In genomic region chr10:67996171-67996570, GRCm38 (mm10) we compare ENCODE assay signal across 9 mouse cellular contexts. TPM values are rescaled to one million over a fixed set of nuclear protein-coding genes. Genes with fewer than 3 reads are reported as not detected.
A peak's percentile ranks its signal among the peaks of the same experiment; 100 is the strongest.
DNase-seq lines count a peak whose midpoint lies in the region; ATAC-seq lines count a peak whose summit lies in the region.
"Had no signal": no experiment of that assay in that cellular context is flagged by ENCODE, and none has a peak within 500 bp of the region (broad histone marks: within the 10 kb centered on the region; RNA-seq: fewer than 3 reads in every experiment).

No protein-coding gene starts in this region.

- H3K9me3 ChIP-seq in embryonic facial prominence, embryonic 11.5 days (replicated peaks; ENCODE audit: control insufficient read depth, low read length), result no peaks in the 10 kb centered on the region
- peaks cover 4% of the 10 kb centered on the region; the same call in 1 of the 2 replicates for H3K9me3 ChIP-seq in embryonic facial prominence, embryonic 10.5 days
- H3K9me3 ChIP-seq: liver, embryonic 13.5 days had no signal

- no peaks in the 10 kb centered on the region for H3K27me3 ChIP-seq in embryonic facial prominence, embryonic 11.5 days (ENCODE audit: control insufficient read depth, insufficient read depth, low read length)
- no peaks in the 10 kb centered on the region for H3K27me3 ChIP-seq in embryonic facial prominence, embryonic 10.5 days (replicated peaks; ENCODE audit: low read depth, poor library complexity, severe bottlenecking)
- H3K27me3 ChIP-seq: liver, embryonic 13.5 days had no signal

- H3K4me3 ChIP-seq in embryonic facial prominence, embryonic 11.5 days (ENCODE audit: low read depth, low read length), result no peak overlapping the region
- no peak overlapping the region for H3K4me3 ChIP-seq in embryonic facial prominence, embryonic 10.5 days
- H3K4me3 ChIP-seq: liver, embryonic 13.5 days had no signal

- H3K36me3 ChIP-seq in embryonic facial prominence, embryonic 11.5 days (replicated peaks; ENCODE audit: control insufficient read depth, insufficient read depth, low read depth, low read length), result no peaks in the 10 kb centered on the region
- peaks cover 22% of the 10 kb centered on the region for H3K36me3 ChIP-seq in embryonic facial prominence, embryonic 10.5 days (replicated peaks)
- H3K36me3 ChIP-seq: liver, embryonic 13.5 days had no signal

- intact Hi-C loops in left cerebral cortex, postnatal 14 days (cut with DNase I), result loop anchor here (2.0 to 10.0 kb wide), 3 partner anchors 151 to 681 kb away; no protein-coding TSS in a partner anchor

- no peak overlapping the region for H3K4me2 ChIP-seq in embryonic facial prominence, embryonic 11.5 days (ENCODE audit: low read depth, low read length)
- H3K4me2 ChIP-seq: liver, embryonic 13.5 days had no signal

- no peak for ATAC-seq in embryonic facial prominence, embryonic 11.5 days (replicated peaks; ENCODE audit: insufficient number of reproducible peaks, low FRiP score, low TSS enrichment, low read depth)
- ATAC-seq in activated CD4-positive, CD25-positive, alpha-beta regulatory T cell, adult 4 months, result peak; percentile 62

- peak; percentile 71 for DNase-seq in embryonic facial prominence, embryonic 11.5 days (ENCODE audit: low spot score)
- no peak for DNase-seq in embryonic facial prominence, embryonic 10.5 days (ENCODE audit: low spot score)
- peak; percentile 46 to 66 for DNase-seq in left cerebral cortex, postnatal 14 days (ENCODE audit: low spot score in 2 of 2)
- no peak for DNase-seq in left cerebral cortex, adult 8-10 months (ENCODE audit: low spot score in 2 of 2)
- DNase-seq in naive thymus-derived CD4-positive, alpha-beta T cell, adult 2 months (ENCODE audit: low read depth), result peak; percentile 70
- DNase-seq in adrenal gland, postnatal 10 days, result no peak
- no peak for DNase-seq in Muller cell, postnatal 12 days (ENCODE audit: inconsistent ontology term)
- DNase-seq: liver, embryonic 13.5 days had no signal

- no peak overlapping the region for H3K27ac ChIP-seq in embryonic facial prominence, embryonic 11.5 days (replicated peaks; ENCODE audit: low read depth, low read length)
- no peak overlapping the region for H3K27ac ChIP-seq in embryonic facial prominence, embryonic 10.5 days (replicated peaks)
- H3K27ac ChIP-seq: liver, embryonic 13.5 days had no signal

- H3K9ac ChIP-seq in embryonic facial prominence, embryonic 11.5 days (replicated peaks; ENCODE audit: low read length), result no peak overlapping the region
- H3K9ac ChIP-seq: liver, embryonic 13.5 days had no signal

- WGBS in embryonic facial prominence, embryonic 11.5 days, result 0% methylated on average over 1 of the region's 1 CpGs
- 0% methylated on average over 1 of the region's 1 CpGs for WGBS in embryonic facial prominence, embryonic 10.5 days

- no peaks in the 10 kb centered on the region for H3K4me1 ChIP-seq in embryonic facial prominence, embryonic 11.5 days (ENCODE audit: control insufficient read depth, insufficient read depth, low read length)
- H3K4me1 ChIP-seq in embryonic facial prominence, embryonic 10.5 days, result no peaks in the 10 kb centered on the region; the same call in 1 of the 2 replicates

RNA-seq across cellular contexts. Expression of gene Rtkn2, which starts 16.8 kb away (rescaled TPM):
- polyA plus RNA-seq in embryonic facial prominence, embryonic 11.5 days (2014; fragmentation: Nextera tagmentation; extraction: Ambion mirVana), result 12.7 and 14.2 TPM in 2 replicates
- 11.7 and 12.8 TPM in 2 replicates for polyA plus RNA-seq in embryonic facial prominence, embryonic 10.5 days (2016; fragmentation: Nextera tagmentation; extraction: Ambion mirVana)
- 1 to 10 TPM; 4.5 to 4.6 TPM for total RNA-seq in left cerebral cortex, postnatal 14 days (2021)
- total RNA-seq in left cerebral cortex, adult 8-10 months (2022), result 1 to 10 TPM; 6.4 to 6.9 (median 6.5) TPM
- polyA plus RNA-seq in activated CD4-positive, CD25-positive, alpha-beta regulatory T cell, adult 4 months (2017; shearing (Covaris generic)), result 1 to 10 TPM in 1 of 2 experiments, under 1 TPM in 1; 0.23 to 1.6 TPM
- total RNA-seq in adrenal gland, postnatal 10 days (2021), result 1 to 10 TPM; 1.3 to 1.8 TPM

Comparison
In these comparisons a context has a peak if more than half of its experiments do, and no peak if none do; other contexts are left out.
1. DNase-seq: peak in embryonic facial prominence, embryonic 11.5 days (single experiment), left cerebral cortex, postnatal 14 days (2 of 2) and naive thymus-derived CD4-positive, alpha-beta T cell, adult 2 months (single experiment); none in embryonic facial prominence, embryonic 10.5 days (single experiment), left cerebral cortex, adult 8-10 months (0 of 2), adrenal gland, postnatal 10 days (single experiment) and Muller cell, postnatal 12 days (single experiment).